8 mouse cellular contexts compared by ENCODE assay signal in genomic region chr7:120597203-120597743, GRCm38 (mm10). TPM values are rescaled to one million over a fixed set of nuclear protein-coding genes. Genes with fewer than 3 reads are reported as not detected.
A peak's percentile ranks its signal among the peaks of the same experiment; 100 is the strongest.
DNase-seq lines count a peak whose midpoint lies in the region; ATAC-seq and TF ChIP-seq lines count a peak whose summit lies in the region.

No protein-coding gene starts in this region.

- peak overlapping the region; percentile 63 for H3K9ac ChIP-seq in forebrain, embryonic 15.5 days (replicated peaks)
- peak overlapping the region; percentile 65 for H3K9ac ChIP-seq in limb, embryonic 14.5 days (ENCODE audit: low read depth, low read length, severe bottlenecking)

- WGBS in forebrain, embryonic 15.5 days, result 75% methylated on average over 4 of the region's 4 CpGs
- 82% methylated on average over 4 of the region's 4 CpGs for WGBS in limb, embryonic 14.5 days
- 88% methylated on average over 4 of the region's 4 CpGs for WGBS in olfactory bulb, adult 2 months

- TF ChIP-seq CTCF in olfactory bulb, adult 2 months (IDR thresholded peaks at IDR 0.05; ENCODE audit: insufficient read depth, low read depth, low read length), result no peak

- ATAC-seq in forebrain, embryonic 15.5 days (replicated peaks), result peak; percentile 33
- no peak; the same call in 1 of the 2 replicates for ATAC-seq in limb, embryonic 14.5 days (ENCODE audit: low FRiP score, low read depth)

- H3K4me2 ChIP-seq in forebrain, embryonic 15.5 days (replicated peaks), result peak overlapping the region; percentile 70
- peak overlapping the region; percentile 69 for H3K4me2 ChIP-seq in limb, embryonic 14.5 days (replicated peaks; ENCODE audit: low read depth, low read length, severe bottlenecking)

- H3K27ac ChIP-seq in forebrain, embryonic 15.5 days (replicated peaks), result 0 out of 2 replicates have a peak overlapping the region, but pooled peaks have one; percentile 38
- no peak overlapping the region for H3K27ac ChIP-seq in limb, embryonic 14.5 days (replicated peaks; ENCODE audit: low read depth, low read length)
- H3K27ac ChIP-seq in olfactory bulb, adult 2 months (ENCODE audit: insufficient read depth, low read depth, low read length), result no peak overlapping the region

- TF ChIP-seq POLR2A in limb, embryonic 14.5 days (IDR thresholded peaks at IDR 0.05; ENCODE audit: borderline replicate concordance, extremely low read depth, insufficient read depth, insufficient read length), result no peak
- TF ChIP-seq POLR2A in olfactory bulb, adult 2 months (IDR thresholded peaks at IDR 0.05; ENCODE audit: insufficient read depth, low read depth, low read length), result no peak

- intact Hi-C loops in left cerebral cortex, postnatal 36 days (cut with DNase I), result no loop called here
- intact Hi-C loops in gastrocnemius, postnatal 14 days (cut with DNase I; ENCODE audit: low total_unique reads), result no loop called here

- DNase-seq in left cerebral cortex, postnatal 36 days (ENCODE audit: low spot score in 2 of 2), result peak; percentile 5 to 22
- no peak for DNase-seq in left cerebral cortex, adult 9 months (ENCODE audit: low spot score in 2 of 2)
- no peak for DNase-seq in limb, embryonic 14.5 days (ENCODE audit: low spot score)
- DNase-seq in gastrocnemius, postnatal 14 days, result no peak
- no peak for DNase-seq in kidney, adult 11 months
- DNase-seq in layer of hippocampus, postnatal 36 days, result no peak

- H3K27me3 ChIP-seq in forebrain, embryonic 15.5 days, result no peaks in the 10 kb centered on the region
- H3K27me3 ChIP-seq in limb, embryonic 14.5 days (ENCODE audit: control insufficient read depth, insufficient read depth, low read length), result no peaks in the 10 kb centered on the region

- H3K9me3 ChIP-seq in forebrain, embryonic 15.5 days, result no peaks in the 10 kb centered on the region
- H3K9me3 ChIP-seq in limb, embryonic 14.5 days (ENCODE audit: control insufficient read depth, low read length), result no peaks in the 10 kb centered on the region

- no peaks in the 10 kb centered on the region for H3K36me3 ChIP-seq in forebrain, embryonic 15.5 days
- no peaks in the 10 kb centered on the region for H3K36me3 ChIP-seq in limb, embryonic 14.5 days (ENCODE audit: control insufficient read depth, insufficient read depth, low read length)

- H3K4me3 ChIP-seq in forebrain, embryonic 15.5 days, result peak overlapping the region; percentile 46
- peak overlapping the region; percentile 40 for H3K4me3 ChIP-seq in limb, embryonic 14.5 days (replicated peaks; ENCODE audit: low read length)
- H3K4me3 ChIP-seq in olfactory bulb, adult 2 months (ENCODE audit: insufficient read depth, low read depth, low read length), result peak overlapping the region; percentile 58

- peaks cover 4% of the 10 kb centered on the region; the same call in 1 of the 2 replicates for H3K4me1 ChIP-seq in forebrain, embryonic 15.5 days
- 0 out of 2 replicates have a peak, but pooled peaks cover 5% of the 10 kb centered on the region for H3K4me1 ChIP-seq in limb, embryonic 14.5 days (ENCODE audit: control insufficient read depth, insufficient read depth, low read length)
- H3K4me1 ChIP-seq in olfactory bulb, adult 2 months (ENCODE audit: control insufficient read depth, insufficient read depth, low read length), result peaks cover 4% of the 10 kb centered on the region; the same call in 1 of the 2 replicates

RNA-seq across cellular contexts. Expression of gene Uqcrc2, which starts 37.7 kb away (rescaled TPM):
- 100 to 1,000 TPM; 212 to 238 TPM for total RNA-seq in left cerebral cortex, postnatal 36 days (2021)
- polyA plus RNA-seq in forebrain, embryonic 15.5 days (2015; fragmentation: Nextera tagmentation; extraction: Ambion mirVana), result 217 and 226 TPM in 2 replicates
- polyA plus RNA-seq in limb, embryonic 14.5 days (2012; rRNA removed), result 134 and 165 TPM in 2 replicates
- polyA plus RNA-seq in limb, embryonic 14.5 days (2014; fragmentation: Nextera tagmentation; extraction: Ambion mirVana), result 198 and 200 TPM in 2 replicates
- 368 TPM in 1 of 2 replicates, not detected in the other for polyA plus RNA-seq in olfactory bulb, adult 2 months (2012; ENCODE audit: insufficient read depth, insufficient read length, low replicate concordance, missing spikeins)
- total RNA-seq in gastrocnemius, postnatal 14 days (2021), result 100 to 1,000 TPM; 471 to 589 TPM
- total RNA-seq in layer of hippocampus, postnatal 36 days (2021), result 100 to 1,000 TPM; 224 to 229 TPM

Comparison
In these comparisons a context has a peak if more than half of its experiments do, and no peak if none do; other contexts are left out.
1. DNase-seq: peak in left cerebral cortex, postnatal 36 days (2 of 2); none in left cerebral cortex, adult 9 months (0 of 2), limb, embryonic 14.5 days (single experiment), gastrocnemius, postnatal 14 days (single experiment), kidney, adult 11 months (single experiment) and layer of hippocampus, postnatal 36 days (0 of 2).
2. Peak in every context shown above with its lines, with median percentiles within 50 percentile points of each other: H3K4me3 ChIP-seq.